Mouse (Mus musculus) granulocyte monocyte progenitor cell, adult 5-6 weeks (primary cell): ENCODE data around the gene Lyzl6. TPM values are rescaled to one million over a fixed set of nuclear protein-coding genes. Genes with fewer than 3 reads are reported as not detected.

ENCODE experiments used
- ATAC-seq: replicated peaks from 2 replicates; pipeline ENCODE4 v1.8.0; 2016; ENCODE audit warnings: mild to moderate bottlenecking, moderate TSS enrichment, inconsistent platforms; ENCODE audit not compliant: poor library complexity, severe bottlenecking
- total RNA-seq, 2 experiments: library from RNA; stranded (forward) in 1 of 2; stranded (reverse) in 1 of 2; fragments of 200-712, 200-1000 nt in 1 of 2; fragments of >200 nt in 1 of 2; fragmentation: Nextera tagmentation in 1 of 2; gene quantifications; 2 replicates each; pipeline ENCODE4 v1.2.3; 2014 to 2017

Lyzl6 gene
- total RNA-seq (2014; fragmentation: Nextera tagmentation) (not detected in 2 replicates), total RNA-seq (2017) (not detected in 2 replicates)

DNA sequence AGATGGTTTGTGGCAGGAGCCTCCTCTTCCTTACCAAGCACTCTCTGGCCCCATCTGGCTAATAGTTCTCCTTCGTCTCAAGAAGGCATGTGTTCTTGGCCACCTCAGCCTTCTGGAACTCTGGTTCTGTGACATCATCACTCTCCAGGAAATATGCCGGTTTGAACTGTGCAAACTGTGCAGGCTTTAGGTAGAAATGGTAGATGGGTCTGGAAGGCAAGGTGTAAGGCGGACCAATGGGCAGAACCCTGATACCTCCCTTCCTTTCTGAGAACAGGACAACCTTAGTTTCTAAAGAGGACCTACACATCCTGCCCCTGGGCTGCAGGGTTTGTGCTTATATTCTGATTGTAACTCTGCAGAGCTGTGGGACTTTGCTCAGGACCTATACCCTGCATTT is at the start of gene Lyzl6:
Lyzl6 (minus strand) TSS at position 101 of the 400 bp plus-strand sequence.
- ATAC-seq, result no peak

DNA sequence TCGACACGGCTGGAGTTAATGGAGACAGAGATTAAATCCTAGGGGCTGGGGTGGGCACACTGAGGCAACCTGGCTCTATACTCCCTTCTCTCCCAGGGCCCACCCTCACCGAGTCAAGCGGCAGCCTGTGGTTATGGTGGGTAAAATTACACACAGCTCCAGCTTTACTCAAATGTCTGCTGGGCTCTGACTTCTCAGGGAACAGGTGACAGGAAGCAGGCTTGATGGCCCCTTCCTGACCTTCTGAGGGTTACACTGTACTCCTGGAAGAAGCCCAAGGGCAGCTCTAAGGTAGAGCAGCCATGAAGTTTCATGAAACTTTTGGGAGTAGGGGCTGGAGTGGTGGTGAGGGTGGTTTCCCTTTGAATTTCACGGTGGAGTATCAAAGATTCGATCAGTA is 48.0 kb upstream of the Lyzl6 start:
- ATAC-seq, result peak; percentile 21

DNA sequence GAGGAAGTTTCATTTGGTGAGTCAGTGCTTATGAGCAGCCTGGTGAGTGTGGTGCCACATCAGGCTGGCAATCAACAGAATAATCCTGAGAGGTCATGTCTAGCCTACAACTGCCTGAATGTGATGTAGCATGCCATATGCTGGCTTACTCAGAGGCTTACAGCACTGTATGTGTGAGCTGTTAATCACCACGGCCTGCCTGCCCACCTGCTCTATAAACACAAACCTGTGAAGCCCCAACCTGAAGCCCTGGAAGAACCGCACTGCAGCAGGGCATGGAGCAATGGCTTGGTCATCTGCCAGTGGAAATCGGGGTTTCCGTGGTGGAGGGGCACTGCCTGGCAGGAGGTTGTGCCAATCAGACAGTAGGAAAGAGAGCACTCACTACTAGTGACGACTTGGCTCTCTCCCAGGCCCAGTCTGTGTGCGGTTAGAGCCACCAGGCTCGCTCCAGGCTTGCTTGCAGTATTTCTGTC is 46.6 kb upstream of the Lyzl6 start:
- ATAC-seq, result peak; percentile 76

DNA sequence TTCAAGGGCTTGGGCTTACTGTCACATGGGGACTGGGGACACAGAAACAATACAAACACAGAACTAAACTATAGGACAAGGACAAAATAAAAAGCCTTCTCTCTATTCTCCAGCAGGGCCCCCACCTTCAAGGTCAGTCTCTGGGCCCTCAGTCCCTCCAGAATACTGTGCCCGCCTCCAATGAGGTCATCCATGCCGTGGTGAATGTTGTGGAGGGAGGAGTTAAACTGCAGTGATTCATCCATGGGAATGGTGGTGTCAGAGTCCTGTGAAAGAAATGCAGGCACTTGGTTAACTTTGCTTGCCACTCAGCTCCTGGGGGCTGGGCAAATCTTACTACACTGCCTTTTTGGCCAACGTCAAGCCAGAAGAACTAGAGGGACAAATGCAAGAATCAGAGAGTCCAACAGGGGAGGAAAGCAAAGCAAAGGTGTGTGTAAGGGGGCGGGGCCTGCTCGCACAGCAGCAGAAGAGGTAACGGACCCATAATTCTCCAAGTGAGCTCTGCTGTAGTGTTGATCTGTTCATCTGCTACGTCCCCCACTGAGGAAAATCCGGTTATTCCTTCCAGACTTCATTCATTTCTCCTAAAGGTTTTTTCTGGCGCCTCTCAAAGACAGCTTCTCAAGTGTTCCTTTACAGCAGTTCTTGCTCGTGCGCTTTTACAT is 45.1 kb upstream of the Lyzl6 start:
- ATAC-seq, result no peak

GRCm38 (mm10) chr11:103677042-103677441 is 38.4 kb upstream of the Lyzl6 start:
- peak; percentile 65; the same call in 1 of the 2 replicates for ATAC-seq

DNA sequence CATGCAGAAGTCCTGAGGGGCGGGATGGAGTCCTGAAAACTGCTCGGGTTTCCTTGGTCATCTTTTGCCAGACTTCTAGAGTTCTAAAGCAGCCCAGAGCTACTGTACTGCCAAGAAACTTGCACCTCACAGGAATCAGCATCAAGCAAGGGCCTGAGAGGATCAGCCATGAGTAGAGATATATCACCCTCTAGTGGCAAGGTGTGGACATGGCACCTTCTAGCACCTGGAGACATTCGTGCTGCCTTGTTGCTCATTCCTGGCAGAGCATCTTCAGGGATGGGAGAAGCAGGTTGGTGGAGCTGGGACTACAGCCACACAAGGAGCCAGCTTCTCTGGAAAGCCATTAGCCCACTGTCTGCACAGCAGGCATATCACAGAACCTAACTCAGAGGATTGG is 36.9 kb upstream of the Lyzl6 start:
- ATAC-seq, result peak; percentile 57

- no peak for ATAC-seq
These were observed 28.3 kb upstream of the Lyzl6 start for GRCm38 (mm10) chr11:103666907-103667426.

DNA sequence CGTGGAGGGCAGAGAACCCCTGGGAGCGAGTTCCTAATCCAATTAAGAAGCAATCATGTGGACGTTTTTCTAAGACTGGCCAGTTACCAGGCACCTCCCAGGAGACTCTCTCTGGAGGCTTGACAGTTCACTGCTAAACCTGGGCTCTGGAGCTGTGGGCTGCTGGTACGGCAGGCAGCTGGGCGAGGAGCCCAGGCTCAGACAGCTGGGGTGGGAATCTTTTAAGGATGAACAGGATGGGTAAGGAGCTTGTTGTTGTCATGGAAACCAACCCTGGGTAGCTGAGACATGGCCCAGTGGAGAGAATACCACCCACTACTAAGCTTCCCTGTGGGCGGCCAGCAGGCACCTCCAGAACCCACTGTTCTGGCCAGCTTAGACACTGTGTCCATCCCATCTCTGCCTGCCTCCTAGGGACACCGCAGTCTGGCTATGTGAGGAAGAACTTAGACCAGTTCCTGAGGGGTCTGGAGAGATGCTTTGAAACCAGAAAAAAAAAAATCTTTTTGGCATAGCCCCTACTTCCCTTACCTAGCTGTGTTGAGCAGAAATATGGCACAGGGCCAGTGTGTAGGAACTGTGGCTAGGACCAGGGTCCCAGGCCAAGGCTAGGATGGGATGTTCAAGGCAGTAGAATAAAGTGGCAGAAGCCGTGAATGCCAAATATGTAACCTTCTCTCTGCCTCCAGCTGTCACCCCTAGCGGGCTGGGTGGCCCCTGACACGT is 27.7 kb upstream of the Lyzl6 start:
- no peak for ATAC-seq

GRCm38 (mm10) chr11:103665695-103666094 is 27.0 kb upstream of the Lyzl6 start:
- ATAC-seq, result no peak

DNA sequence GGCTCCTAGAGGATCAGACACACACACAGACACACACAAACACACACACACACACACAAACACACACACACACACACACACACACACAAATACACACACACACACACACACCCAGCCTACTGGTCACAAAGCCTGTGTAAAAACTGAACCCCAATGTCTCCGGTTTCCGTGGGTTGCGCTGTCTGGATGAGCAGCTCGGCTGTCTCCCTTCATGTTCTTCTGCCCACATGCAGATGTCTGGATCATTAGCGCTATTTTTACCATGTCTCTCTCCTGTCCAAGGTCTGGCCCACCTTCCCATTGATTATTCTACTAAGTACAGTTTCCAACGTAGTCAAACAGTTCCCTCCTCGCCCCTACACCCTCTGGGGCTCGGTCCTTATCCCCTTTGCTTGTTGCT is 24.4 kb upstream of the Lyzl6 start:
- no peak for ATAC-seq

DNA sequence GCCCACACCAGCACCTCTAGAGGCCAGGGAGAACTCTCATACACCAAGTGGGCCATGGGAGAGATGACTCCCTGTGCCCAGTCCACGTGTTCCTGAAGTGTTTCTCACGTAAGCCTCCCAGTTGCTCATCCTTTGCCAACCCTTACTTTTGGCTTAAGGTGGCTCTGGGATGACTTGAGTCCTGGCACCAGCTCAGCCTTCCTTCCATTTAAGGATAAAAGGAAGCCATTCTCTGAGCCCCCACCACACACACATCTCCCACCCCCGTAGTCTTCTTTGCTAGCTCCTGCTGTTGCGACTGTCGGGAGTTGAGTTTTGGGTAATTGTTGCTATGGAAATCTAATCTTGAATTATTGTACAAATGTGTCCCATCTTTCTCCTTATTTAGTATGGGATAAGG is 23.9 kb upstream of the Lyzl6 start:
- ATAC-seq, result no peak

DNA sequence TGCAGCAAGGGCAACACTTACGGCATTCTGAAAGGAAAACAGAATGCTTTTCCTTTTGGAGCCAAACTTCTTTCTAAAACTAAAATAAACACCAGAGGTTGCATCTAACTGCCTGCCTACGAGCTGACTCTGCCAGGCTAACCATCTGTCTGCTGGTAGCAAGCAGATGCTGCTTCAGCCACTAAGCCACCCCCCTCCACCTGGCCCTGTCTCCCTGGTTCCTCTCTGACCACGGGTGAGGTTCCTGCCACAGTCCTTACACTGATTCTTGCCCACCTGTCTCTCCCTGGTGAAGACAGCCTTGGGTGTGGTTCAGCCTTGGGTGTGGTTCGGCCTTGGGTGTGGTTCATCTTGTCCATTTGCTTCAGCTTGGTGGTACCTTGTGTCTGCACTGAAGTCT is 23.2 kb upstream of the Lyzl6 start:
- ATAC-seq, result no peak

DNA sequence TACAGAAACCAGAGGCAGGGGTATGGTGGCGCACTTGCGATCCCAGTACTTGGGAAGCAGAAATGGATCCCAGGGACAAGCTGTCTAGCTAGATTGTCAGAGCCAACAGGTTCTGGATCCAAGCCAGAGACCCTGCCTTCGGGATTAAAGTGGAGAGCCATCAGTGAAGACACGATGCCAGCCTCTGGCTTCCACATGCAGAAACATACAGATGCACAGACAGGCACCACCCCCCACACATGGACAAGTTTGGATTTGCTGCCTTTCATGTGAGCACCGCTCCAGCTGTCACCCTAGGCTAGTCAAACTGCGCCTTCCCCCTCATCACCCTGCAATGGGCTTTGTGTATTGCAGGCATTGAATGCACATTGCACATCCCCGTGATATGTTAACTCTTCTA is 19.5 kb upstream of the Lyzl6 start:
- ATAC-seq, result no peak

DNA sequence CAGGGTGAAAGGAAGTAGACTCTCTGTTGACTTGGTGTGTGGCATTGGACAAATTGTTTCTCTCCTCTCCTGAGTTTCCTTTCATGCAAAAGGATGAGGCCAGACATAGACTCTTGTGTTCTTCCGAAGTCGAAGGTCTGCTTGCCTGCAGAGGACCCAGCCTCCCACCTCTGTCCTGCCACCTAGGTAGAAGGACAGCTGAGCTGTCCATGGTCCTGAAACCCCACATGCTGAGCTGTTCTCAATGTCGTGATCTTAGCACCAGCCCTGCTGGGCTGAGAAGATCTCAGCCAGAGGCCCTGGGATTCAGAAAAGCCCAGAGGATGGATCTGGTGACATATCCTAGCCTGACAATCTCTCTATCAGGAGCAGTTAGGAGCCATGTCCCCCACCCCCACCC is 17.8 kb upstream of the Lyzl6 start:
- ATAC-seq, result peak; percentile 44; the same call in 1 of the 2 replicates

DNA sequence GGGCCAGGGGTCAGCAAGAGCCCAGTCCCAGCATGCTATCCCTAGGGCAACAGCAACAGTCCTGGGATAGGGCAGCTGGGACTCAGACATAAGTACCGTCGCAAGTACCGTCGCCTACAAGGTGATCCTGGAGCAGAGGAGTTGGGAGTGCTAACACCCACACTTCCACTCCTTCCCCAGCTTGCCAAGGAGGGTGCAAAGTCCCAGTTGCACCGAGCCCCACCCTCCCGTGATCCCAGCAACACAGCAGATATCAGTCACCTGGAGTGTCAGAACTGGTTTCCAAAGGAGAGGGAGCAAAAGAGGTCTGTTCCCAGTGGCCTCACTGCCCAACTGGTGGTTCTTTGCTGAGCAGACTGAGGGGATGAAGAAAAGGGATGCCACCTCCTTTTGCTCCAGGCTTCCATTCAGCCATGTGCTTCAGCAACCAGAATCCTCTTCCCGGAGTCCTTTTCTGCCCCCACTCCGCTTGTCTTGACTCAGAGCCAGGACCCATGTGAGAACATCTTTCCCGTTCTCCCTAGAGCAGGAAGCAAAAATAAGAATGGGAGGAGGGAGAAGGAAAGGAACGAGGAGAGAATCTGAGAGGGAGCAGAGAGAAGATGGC is 14.8 kb upstream of the Lyzl6 start:
- ATAC-seq, result no peak

- no peak for ATAC-seq
These were observed 12.7 kb upstream of the Lyzl6 start for GRCm38 (mm10) chr11:103651426-103651825.

DNA sequence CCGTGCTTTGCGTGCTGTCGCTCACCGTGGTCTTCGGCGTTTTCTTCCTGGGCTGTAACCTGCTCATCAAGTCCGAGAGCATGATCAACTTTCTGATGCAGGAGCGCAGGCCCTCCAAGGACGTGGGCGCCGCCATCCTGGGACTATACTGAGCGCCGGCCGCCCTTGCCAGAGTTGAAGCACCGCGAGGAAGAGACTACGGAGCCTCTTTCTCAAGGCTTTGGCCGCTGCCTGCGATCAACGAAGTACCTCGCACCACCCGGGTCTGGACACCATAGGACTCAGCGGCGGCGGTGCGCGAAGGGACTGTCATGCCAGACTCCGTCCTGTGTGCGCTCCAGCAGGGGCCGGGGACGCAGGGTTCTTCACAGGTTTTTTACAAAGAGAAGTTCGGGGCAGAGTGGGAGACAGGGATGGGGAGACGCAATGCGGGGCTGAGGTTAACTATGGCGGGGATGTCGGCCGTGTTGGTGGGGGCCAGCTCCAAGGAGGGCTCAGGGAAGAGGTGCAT is 11.3 kb upstream of the Lyzl6 start:
- ATAC-seq, result no peak; the same call in 1 of the 2 replicates

DNA sequence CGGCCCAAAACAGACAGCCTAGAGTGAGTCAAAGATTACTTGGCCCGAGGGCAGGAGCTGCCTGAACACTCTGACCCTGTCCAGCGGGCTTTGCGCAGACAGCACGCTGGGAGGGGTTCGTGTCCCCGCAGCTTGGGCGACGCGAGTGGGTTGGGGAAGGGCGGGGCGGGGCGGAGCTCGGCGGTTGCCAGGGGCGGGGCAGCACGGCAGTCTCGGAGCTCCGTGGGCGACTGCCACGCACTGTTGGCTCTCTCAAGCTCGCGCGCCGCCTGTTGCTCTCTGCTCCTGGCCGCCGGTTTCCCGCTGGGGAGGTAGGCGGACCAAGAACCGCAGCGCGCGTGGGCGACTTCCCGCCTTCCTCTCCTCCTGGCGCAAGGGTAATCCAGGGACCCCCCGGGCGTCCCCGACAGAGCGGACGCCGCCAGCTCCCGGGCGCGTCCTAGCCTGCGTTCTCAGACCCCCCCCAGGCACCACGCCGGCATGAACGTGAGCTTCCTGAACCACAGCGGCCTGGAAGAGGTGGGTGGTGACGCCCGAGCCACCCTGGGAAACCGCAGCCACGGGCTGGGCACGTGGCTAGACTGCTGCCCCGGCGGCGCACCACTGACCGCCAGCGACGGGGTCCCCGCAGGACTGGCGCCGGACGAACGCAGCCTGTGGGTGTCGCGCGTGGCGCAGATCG is 10.8 kb upstream of the Lyzl6 start, which contains the start of gene Rprml:
Rprml (plus strand) TSS at position 270 of the 682 bp plus-strand sequence.
- peak; percentile 30 for ATAC-seq

DNA sequence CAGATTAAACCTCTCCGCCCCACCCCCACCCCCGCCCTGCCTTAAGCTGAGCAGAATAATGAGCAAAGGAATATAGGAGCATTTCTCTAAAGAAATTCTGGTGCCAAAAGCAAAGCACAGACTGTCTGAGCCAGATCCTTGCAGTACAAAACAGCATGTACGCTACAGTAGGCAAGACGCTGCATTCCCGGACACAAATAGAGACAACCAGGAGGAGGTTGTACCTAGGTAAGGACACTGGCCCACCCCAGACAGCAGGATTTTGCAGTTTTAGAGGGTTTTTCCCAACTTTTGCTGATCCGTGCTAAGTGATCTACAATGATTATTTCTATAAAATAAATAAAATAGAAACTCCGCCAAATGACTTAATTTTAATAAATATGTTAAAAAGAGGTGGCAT is 10.0 kb upstream of the Lyzl6 start:
- no peak for ATAC-seq

GRCm38 (mm10) chr11:103647921-103648620 is 9.4 kb upstream of the Lyzl6 start:
- ATAC-seq, result no peak
